Mouse (Mus musculus): Measurements from ENCODE around the gene Map2k7. TPM values are rescaled to one million over a fixed set of nuclear protein-coding genes. Genes with fewer than 3 reads are reported as not detected.
A peak's percentile ranks its signal among the peaks of the same experiment; 100 is the strongest.
"Not testable (repeated sequence)": the region's sequence is repeated elsewhere in the genome, so short reads cannot be mapped to it uniquely, and the experiment has no call there.

The Map2k7 gene
- total RNA-seq, 2 experiments from 2014 or later = 6.6 to 16.3 TPM

DNA sequence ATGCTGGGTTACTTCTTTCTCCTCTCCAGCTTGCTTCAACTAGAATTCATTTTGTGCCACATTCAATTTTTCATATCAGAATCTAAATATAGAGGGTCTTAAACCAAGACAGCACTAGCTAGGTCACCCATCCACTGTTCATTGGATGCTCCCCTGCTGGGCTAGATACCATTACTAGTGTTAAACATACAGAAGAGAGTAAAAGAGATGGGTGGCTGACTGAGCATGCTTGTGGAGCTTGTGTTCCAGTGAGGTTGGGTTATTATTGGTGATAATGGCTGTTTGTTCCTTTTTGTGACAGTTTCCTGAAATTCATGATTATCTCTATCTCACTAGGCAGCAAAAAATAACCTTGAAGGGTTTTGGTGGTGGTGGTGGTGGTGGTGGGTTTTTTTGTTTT lies 16.5 kb upstream of the Map2k7 start:
- no peak for ATAC-seq (replicated peaks; ENCODE audit: low FRiP score, poor library complexity, severe bottlenecking)

DNA sequence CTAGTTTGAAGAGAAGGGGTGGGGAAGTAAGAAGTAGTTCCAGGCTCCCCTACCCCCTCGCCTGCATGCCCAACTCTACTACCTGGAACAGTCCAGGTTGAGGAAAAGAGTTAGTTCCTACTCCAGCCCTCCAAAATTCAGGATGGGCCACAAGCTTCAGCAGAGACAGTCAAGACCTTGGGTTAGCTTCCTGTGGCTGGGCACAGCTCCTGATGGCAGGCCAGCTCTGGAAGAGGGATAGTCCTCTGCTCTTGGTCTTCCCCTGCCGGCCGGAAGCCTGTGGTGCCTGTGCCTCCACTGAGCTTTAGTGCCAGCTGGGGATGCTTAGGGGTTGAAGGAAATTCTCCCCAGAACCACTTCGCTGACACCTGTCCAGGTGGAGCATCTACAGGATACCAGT lies 12.2 kb upstream of the Map2k7 start:
- ATAC-seq (replicated peaks; ENCODE audit: low FRiP score, poor library complexity, severe bottlenecking) = no peak

DNA sequence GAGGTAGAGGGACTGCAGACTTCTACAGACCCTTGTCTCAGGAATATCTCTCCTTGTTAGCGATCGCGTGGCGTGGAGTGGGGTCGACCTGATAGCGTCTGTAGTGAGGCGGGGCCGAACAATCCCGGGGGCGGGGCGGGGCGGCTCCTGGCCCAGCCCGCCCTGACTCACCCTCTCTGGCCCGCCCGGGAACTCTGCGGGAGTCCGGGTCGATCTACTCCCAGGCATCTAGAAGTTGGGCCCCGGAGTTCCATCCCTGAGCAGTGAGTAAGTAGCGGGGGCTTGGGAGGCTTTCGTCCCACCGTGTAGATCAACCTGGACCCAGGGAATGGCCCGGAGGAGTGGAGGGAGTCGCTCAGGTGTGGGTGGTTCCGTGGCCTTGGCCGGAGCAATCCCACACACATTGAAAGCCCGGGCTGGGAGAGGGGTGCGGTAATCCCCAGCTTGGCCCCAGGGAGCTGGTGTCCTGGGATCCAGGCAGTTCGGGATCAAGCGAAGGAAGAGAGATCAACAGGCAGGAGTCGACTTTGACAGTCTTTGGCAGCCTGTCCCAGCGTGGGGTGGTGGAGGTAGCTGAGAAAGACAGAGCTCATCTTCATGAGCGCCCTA lies 11.7 kb upstream of the Map2k7 start, which contains the start of gene Lrrc8e:
Lrrc8e (plus strand) TSS at position 89 of the 609 bp plus-strand sequence.
- no peak for ATAC-seq (replicated peaks; ENCODE audit: low FRiP score, poor library complexity, severe bottlenecking)

DNA sequence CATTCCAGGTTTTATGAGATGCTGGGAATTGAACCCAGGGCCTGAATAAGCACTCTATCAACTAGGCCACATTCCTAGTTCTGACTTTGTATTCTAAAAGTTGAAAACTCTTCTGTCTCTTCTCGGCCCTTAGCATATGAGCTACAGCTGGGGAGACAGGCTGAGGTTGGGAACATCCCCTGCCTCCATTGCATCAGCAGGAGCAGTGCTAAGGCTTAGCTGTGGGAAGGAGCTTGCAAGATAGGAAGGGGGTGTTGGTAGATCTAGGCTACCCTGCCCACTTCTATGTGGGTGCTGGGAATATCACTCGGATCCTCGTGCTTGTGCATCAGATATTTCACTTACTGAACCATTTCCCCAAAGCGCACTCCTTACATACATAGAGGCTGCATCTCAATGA lies 10.6 kb upstream of the Map2k7 start:
- no peak for ATAC-seq (replicated peaks; ENCODE audit: low FRiP score, poor library complexity, severe bottlenecking)

DNA sequence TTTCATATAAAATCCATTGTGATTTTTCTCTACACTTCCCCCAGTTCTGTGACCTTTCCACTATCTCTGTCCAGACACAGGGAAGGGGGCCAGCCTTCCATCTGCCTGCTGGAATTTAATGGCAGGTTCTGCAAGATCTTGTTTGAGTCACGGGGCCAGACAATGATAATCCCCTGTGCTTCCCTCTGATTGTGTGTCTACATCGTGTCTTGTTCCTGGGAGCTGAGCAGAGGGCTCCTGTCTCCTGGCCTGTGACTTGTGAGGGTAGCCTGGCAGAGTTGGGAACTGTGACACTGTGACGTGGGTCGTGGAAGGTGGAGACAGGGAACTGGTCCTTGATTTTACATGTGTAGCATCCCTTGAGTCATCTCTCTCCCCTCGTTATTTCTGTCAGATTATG lies 8.8 kb upstream of the Map2k7 start:
- ATAC-seq (replicated peaks; ENCODE audit: low FRiP score, poor library complexity, severe bottlenecking) = no peak

DNA sequence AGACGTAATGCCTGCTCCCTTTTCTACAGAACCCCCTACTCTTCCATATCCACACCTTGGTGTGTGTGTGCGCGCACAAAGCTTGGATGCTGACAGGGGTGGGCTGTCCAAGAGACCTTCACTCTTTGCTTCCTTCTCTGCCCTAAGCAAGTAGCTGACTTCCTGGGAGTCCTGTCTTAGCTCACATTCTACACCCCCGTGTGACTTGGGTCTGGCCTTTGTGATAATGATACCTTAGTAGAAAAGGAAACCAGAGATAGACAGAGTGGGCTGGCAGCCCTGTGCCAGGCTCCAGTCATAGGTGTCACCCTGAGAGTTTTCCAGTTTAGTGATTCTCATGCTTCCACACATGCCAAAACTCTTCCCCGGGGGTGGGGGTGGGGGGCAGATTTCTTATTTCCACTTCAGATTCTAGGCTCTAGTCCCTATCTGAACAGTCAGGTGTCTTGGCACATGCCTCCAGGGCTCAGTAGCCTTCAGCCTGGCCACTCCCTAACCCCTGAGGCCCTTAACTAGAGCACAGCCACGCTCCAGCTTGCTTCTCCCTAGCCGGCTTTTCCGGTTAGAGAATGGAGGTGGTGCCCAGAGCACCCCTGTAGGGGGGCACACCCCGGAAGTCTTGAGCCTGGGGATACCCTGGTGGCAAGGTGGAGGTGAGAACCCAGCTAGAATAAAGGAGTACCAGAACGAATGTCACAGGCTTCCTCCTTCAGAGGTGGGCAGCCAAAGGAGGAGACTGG lies 7.8 kb upstream of the Map2k7 start:
- ATAC-seq (replicated peaks; ENCODE audit: low FRiP score, poor library complexity, severe bottlenecking) = no peak

DNA sequence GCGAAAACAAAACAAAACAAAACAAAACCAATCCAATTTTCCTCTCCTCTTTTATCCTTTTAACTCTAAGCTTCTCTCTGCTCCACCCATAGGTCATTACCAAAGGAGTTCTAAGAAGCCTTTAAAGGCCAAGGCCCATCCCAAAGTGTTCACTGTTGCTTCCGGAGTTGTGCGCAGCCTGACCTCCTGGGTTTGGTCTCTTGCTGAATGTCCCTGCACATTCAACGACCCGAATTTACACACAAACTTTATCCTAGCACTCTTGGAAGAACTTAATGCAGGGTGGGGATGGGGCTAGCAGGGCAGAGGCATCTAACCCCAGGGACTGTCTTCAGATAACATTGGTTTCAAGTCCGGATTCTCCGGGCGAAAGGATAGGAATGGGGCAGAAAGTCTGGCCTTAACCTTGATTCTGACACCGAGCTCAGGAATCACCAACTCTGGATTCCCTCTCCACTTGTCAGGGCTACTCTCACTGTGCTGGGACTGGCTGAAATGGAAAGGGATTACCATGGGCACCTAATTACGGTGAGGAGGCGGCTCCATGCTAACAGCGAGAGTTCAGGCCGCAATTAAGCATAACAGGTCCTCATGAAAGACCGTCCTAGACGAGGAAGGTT lies 616 bp upstream of the Map2k7 start:
- ATAC-seq (replicated peaks; ENCODE audit: low FRiP score, poor library complexity, severe bottlenecking) = peak; percentile 4; the same call in 1 of the 2 replicates

DNA sequence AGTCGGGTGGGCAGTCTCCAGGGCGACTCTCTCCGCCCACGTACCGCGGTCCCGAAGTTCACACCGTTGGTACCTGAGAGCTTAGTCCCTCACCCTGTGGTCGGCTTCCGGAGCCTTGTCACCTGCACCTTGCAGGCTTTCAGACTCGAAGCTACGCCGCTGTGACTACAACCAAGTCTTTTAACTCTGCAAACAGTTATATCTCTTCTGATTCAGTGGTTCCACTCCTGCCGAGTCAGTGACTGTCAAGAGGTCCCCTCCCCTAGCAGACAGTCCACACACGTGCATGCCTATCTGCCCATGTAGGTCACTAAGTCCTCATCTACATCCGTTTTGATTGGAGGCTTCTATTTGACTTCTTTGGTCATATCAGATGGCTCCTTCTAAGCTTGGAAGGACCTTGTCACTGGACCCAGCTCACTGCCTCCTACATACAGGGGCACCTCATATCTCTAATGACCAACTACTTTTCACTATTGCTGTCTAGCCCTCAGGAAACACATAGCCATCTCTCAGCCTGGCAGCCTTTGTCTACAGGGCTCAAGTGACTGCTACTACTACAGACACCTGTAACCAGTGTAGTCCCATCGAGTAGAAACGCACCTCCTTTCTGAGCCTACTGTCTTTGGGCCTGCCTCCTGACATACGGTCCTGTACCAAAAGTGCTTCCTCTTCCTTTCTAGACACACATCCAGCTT lies 802 bp downstream of the Map2k7 start:
- ATAC-seq (replicated peaks; ENCODE audit: low FRiP score, poor library complexity, severe bottlenecking) = peak; percentile 26

DNA sequence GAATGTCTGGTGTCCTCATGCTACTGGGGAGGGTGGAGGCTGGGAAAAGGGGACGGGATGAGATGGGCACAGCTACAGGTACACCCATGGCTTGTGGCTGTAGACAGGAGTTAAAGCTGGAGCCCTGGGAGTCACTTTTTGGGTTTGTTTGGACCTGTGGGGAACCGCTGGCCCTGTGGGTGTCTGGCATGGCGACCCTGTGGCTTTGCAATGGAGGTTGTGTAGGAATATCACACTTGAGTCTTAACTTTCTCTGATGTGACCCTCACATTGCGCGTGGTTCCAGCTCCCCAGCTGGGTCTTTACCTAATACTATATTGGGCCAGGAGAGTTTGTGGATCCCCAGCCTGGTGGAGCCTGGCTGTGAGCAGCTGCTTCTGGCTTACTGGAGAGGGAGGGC lies 6.5 kb downstream of the Map2k7 start:
- ATAC-seq (replicated peaks; ENCODE audit: low FRiP score, poor library complexity, severe bottlenecking) = no peak

DNA sequence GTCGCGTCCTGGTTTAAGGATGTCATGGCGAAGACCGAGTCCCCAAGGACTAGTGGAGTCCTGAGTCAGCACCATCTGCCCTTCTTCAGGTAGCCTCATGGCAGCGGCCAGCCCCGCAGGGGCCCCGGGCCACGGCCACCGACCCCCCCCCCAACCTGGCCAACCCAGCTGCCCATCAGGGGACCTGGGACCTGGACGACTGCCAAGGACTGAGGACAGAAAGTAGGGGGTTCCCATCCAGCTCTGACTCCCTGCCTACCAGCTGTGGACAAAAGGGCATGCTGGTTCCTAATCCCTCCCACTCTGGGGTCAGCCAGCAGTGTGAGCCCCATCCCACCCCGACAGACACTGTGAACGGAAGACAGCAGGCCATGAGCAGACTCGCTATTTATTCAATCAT lies 7.2 kb downstream of the Map2k7 start:
- no peak for ATAC-seq (replicated peaks; ENCODE audit: low FRiP score, poor library complexity, severe bottlenecking)

DNA sequence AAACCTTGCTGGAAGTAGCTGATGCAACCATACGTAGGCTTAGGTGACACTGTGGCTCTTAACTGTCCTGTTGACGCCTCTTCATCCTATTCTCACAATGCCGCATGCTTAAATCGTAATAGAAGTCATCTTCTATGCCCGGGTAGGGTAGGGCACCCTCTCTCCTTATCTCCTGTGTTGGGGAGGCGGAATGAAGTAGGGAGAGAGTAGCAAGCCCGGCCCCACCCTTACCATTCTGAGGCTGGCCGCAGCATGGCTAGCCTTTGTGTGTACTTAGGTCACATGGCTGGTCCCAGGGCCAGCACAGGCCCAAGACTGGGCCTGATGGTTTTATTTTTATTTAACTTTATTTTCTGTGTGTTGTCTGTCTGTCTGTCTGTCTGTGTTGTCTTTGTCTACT lies 8.7 kb downstream of the Map2k7 start:
- ATAC-seq (replicated peaks; ENCODE audit: low FRiP score, poor library complexity, severe bottlenecking) = no peak

DNA sequence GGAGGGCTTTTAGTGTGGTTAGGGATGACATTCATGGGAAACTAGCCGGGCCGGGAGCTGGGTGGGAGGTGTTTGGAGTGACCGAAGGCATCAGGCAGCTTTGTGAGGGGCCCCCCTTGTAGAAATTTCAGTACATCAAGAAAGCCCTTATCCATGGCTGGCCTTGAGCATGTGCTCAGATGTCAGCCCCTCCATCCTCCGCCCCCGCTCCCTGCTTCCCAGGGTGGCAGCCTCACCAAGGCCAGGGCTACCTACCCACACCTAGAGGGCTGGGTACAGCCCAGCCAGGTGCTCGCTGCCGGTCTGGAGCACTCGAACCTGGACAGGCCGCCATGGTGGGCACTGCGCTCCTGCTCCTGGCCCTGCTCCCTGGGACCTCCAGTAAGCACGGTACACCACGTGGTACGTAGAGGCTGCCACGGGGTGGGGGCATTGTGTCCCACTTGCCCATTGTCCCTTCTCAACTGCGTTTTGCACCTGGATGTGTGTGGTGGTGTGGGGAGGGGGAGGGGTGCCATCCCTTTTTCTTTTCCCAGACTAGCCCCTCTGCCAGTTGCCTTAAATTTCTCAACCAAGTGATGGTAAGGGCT lies 9.5 kb downstream of the Map2k7 start, which contains the start of gene Tgfbr3l:
Tgfbr3l (plus strand) TSS at position 264 of the 590 bp plus-strand sequence.
- no peak for ATAC-seq (replicated peaks; ENCODE audit: low FRiP score, poor library complexity, severe bottlenecking)

DNA sequence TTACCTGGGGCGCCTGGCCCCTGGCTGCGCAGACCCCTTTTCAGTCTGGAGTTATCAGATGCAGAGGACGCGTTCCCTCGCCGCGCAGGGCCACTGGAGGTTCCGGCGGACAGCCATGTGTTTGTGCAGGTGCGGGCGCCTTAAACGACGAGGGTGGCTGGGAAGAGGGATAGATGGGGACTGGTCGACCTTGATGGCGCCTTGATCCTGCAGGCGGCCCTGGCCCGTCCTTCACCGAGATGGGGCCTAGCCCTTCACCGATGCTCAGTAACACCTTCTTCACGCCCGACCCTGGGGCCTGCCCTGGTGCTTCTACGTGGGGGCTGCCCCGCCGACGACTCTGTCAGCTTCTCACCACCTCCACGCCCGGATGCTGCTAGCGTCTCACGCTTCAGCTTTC lies 10.7 kb downstream of the Map2k7 start:
- no peak for ATAC-seq (replicated peaks; ENCODE audit: low FRiP score, poor library complexity, severe bottlenecking)

DNA sequence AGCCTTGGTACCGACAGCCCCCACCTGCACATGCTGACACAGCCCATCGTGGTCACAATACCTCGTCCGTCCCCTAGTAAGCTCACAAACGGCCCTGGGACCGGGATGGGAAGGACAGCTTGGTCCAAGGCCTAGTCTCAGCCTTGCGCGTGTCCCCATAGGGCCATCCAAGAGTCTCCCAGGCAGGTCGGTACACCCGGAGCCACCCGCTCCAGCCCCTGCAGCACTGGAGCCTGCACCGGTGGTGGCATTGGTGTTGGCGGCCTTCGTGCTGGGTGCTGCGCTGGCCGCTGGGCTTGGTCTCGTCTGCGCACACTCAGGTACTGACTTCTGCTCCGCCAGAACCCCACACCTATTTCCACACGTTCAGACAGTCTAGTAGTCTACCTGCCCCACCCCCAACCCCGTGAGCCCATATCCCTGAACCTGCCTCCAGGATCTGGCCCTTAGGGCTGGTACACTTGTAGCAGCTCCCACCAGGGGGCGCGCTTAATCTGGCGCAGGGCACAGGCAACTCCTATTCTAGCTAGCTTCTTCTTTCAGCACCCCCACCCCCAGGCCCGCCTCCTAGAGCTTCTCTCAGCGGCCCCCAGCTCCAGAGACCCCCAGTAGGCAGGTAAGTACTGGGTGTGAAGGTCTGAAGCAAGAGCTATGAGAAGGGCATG lies 11.9 kb downstream of the Map2k7 start:
- ATAC-seq (replicated peaks; ENCODE audit: low FRiP score, poor library complexity, severe bottlenecking) = peak; percentile 45; the same call in 1 of the 2 replicates

DNA sequence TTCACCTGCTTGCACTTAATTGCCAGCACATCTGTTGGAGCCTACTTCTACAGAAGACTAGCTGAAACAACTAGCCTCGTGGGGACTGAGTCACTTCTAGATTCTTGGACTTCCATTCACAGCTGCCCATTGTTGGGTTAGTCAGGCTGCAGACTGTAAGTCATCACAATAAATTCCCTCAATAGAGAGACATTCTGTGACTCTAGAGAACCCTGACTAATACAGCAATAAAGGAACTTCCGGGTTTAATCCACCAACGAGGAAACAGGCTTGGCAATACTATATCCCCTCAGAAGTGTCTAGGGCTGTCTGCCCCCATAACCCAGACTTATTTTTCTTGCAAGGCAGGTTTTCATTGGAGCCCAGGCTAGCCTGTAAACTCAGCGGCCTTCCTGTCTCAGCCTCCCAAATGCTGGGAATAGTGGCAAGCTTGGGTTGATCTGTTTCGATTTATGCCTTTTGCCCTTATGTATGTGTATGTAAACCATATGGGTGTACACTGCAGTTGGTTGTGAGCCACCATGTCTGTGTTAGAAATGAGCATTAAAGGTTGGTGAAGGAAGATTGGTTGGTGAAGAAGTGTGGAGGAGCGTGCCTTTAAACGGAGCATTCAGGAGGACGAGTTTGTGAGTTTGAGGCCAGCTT lies 13.7 kb downstream of the Map2k7 start:
- no peak for ATAC-seq (replicated peaks; ENCODE audit: low FRiP score, poor library complexity, severe bottlenecking)

DNA sequence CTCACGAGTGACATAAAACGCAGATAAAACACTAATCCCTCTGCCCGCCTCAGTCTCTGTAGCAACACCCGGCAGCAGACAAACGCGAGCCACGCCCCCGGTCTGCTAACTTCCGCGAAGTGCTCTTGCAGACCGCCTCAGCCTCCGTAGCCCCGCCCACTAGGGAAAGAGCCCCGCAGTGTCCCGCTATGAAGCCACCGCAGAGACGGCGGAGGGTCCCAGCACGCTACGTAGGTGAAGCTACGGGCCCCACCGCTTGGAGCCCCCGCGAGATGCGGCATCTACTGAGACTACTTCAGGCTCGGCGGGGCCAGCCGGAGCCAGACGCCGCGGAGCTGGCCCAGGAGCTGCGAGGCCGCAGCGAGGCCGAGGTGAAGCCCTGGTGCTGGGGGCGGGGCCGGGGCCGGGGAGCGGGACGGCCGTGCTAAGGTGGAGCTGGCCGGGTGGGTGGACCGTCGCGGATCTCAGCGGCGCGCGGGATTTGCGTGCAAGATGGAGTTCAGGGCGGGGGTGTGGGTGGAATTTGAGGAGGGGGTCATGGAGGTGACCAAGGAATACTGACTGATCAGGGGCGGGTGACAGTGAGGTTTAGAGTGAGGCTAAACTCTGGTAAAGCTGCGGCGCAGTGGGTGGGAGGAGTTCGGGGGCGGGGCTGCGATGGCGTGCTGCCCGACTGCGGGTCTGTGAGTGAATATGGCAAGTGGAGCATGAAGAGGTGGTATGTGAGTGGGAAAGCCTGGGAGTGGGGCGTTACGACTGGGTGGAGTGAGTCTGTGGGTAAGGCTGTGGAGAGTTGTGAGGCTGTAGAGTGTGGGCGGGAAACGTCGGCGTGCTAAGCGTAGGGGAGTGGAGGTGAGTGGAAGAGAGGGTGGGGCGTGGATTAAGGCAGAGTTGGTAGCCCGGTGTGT lies 14.6 kb downstream of the Map2k7 start, which contains the start of gene Snapc2:
Snapc2 (plus strand) TSS at position 147 of the 908 bp plus-strand sequence.
- ATAC-seq (replicated peaks; ENCODE audit: low FRiP score, poor library complexity, severe bottlenecking) = peak; percentile 90

DNA sequence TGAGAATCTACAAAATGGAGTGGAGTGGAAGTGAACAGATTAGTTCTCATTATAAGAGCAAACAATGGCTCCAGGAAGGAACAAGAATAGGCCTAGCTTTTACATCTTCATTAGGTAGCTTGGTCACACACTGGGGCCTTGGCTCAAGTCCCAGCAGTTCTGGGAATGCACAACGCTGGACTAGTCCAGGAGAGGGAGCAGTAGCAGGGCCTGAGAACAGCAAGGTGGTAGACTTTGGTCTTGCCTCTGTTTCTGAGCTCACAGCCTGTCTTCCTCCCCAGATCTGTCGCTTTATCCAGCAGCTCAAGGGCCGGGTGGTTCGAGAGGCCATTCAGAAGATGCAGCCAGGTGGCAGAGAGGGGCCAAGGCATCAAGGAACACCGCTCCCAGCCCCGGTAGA lies 15.5 kb downstream of the Map2k7 start:
- ATAC-seq (replicated peaks; ENCODE audit: low FRiP score, poor library complexity, severe bottlenecking) = no peak

DNA sequence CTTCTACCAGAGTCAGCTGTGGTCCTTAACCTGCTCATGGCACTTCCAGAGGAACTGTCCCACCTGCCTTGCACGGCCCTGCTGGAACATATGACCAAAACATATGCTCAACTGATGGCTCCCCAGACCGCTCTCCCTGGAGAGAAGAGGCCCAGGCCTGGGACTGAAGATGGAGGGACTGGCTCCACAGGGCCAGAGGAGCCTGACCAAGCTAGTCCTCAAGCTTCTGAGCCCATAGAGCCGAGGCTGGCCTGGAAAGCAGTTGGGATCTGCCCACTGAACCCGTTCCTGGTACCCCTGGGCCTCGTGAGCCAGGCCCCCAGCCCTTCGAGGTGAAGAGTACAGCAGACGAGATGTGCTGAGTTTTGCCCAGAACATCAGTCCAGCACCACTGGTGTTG lies 16.9 kb downstream of the Map2k7 start:
- ATAC-seq (replicated peaks; ENCODE audit: low FRiP score, poor library complexity, severe bottlenecking) = not testable (repeated sequence)

Measured in erythroblast, adult 5-6 weeks (primary cell).